ENCODE assay signal across 8 mouse cellular contexts in the genomic region with DNA sequence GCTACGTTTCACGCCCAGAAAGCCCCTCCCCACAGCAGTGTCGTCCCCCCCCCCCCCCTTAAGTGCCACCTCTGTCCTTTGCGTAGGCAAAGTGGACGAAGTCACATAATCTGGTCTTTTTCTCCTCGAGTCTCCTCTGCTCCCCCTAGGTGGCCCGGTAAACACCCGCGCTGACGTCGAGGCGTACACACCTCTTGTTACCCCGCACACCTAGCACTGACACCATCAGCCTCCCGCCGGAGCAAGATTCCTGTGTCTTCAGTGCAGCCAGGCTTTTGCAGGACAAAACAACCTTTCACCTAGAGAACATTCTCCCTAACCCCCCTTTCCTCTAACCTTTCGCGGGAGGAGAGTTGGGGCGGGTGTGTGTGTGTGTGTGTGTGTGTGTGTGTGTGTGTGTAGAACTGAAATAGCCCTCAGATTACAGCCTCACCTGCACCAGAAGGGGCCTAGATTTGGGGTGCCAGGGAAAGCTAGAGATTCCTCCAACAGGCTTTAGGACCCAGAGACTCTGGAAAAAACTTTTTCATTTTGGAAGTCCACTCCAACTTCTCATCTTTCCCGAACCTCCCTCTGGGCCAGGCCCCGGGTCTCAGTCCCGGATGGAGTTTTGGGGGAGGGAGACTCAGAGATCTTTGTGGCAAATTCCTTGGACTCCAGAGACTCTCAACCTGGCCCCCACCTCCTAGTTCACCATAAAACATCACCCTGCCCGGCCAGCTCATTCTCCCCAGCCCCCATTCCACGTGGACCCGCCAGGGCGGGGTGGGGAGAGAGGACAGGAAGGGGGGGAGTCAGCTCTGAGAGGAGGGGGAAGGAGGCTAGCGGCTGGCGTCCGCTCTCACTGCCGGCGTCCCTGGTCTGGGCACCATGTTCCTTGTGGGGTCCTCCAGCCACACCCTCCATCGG. TPM values are rescaled to one million over a fixed set of nuclear protein-coding genes. Genes with fewer than 3 reads are reported as not detected.
DNase-seq lines count a peak whose midpoint lies in the region; ATAC-seq and TF ChIP-seq lines count a peak whose summit lies in the region.

A gene (plus strand): TSS at position 784 of the 909 bp plus-strand sequence.

- 3% methylated on average over 31 of the region's 31 CpGs for WGBS in intestine, postnatal 0 days
- WGBS in stomach, embryonic 14.5 days = under 1% methylated on average over 24 of the region's 31 CpGs

- no peak for TF ChIP-seq CTCF in intestine, postnatal 0 days (IDR thresholded peaks at IDR 0.05; ENCODE audit: low read depth)

- H3K9ac ChIP-seq in intestine, postnatal 0 days (ENCODE audit: low read depth, low read length) = peak within 1 kb of the TSS; percentile 50
- H3K9ac ChIP-seq in stomach, embryonic 14.5 days (replicated peaks; ENCODE audit: low read depth, low read length) = peak within 1 kb of the TSS; percentile 72

- peak; percentile 15; the same call in 1 of the 2 replicates for ATAC-seq in granulocyte monocyte progenitor cell, adult 5-6 weeks (replicated peaks; ENCODE audit: poor library complexity, severe bottlenecking)
- peak; percentile 11 for ATAC-seq in intestine, postnatal 0 days
- peak; percentile 50 for ATAC-seq in stomach, embryonic 14.5 days (ENCODE audit: insufficient number of reproducible peaks, insufficient read depth, low FRiP score, low read depth)

- H3K27ac ChIP-seq in intestine, postnatal 0 days (ENCODE audit: low read depth, low read length) = peak within 1 kb of the TSS; percentile 69
- H3K27ac ChIP-seq in stomach, embryonic 14.5 days (ENCODE audit: low read length) = peak within 1 kb of the TSS; percentile 88

- no peaks in the 10 kb centered on the region for H3K9me3 ChIP-seq in intestine, postnatal 0 days (ENCODE audit: control insufficient read depth)
- no peaks in the 10 kb centered on the region for H3K9me3 ChIP-seq in stomach, embryonic 14.5 days (ENCODE audit: control insufficient read depth, low read depth, low read length)

- no peaks in the 10 kb centered on the region for H3K36me3 ChIP-seq in intestine, postnatal 0 days (ENCODE audit: control insufficient read depth, insufficient read depth)
- H3K36me3 ChIP-seq in stomach, embryonic 14.5 days (ENCODE audit: control insufficient read depth, insufficient read depth, low read length) = peaks cover 7% of the 10 kb centered on the region; the same call in 1 of the 2 replicates

- intact Hi-C loops in left cerebral cortex, postnatal 4 days (cut with DNase I) = no loop called here
- intact Hi-C loops in left cerebral cortex, postnatal 36 days (cut with DNase I) = no loop called here

- peak within 1 kb of the TSS; percentile 74 for H3K4me2 ChIP-seq in intestine, postnatal 0 days (replicated peaks; ENCODE audit: low read depth)
- H3K4me2 ChIP-seq in stomach, embryonic 14.5 days (replicated peaks; ENCODE audit: low read depth, low read length) = peak within 1 kb of the TSS; percentile 79

- no peaks in the 10 kb centered on the region for H3K27me3 ChIP-seq in intestine, postnatal 0 days (replicated peaks; ENCODE audit: control insufficient read depth, insufficient read depth, low read length)
- no peaks in the 10 kb centered on the region for H3K27me3 ChIP-seq in stomach, embryonic 14.5 days (ENCODE audit: control insufficient read depth, insufficient read depth, low read length)

- peaks cover 6% of the 10 kb centered on the region; the same call in 1 of the 2 replicates for H3K4me1 ChIP-seq in intestine, postnatal 0 days (replicated peaks; ENCODE audit: control insufficient read depth, insufficient read depth, low read length)
- H3K4me1 ChIP-seq in stomach, embryonic 14.5 days (ENCODE audit: control insufficient read depth, insufficient read depth, low read length) = peaks cover 38% of the 10 kb centered on the region

- DNase-seq in left cerebral cortex, postnatal 4 days = peak; percentile 42
- no peak for DNase-seq in left cerebral cortex, adult 11 months (ENCODE audit: low spot score)
- peak; percentile 65 for DNase-seq in embryo, embryonic 10 days (ENCODE audit: low spot score)
- DNase-seq in lung, postnatal 10 days = peak; percentile 86
- no peak for DNase-seq in left cerebral cortex, postnatal 36 days (ENCODE audit: low spot score in 2 of 2)

- H3K4me3 ChIP-seq in intestine, postnatal 0 days (ENCODE audit: low read depth, low read length) = peak within 1 kb of the TSS; percentile 54
- peak within 1 kb of the TSS; percentile 67 for H3K4me3 ChIP-seq in stomach, embryonic 14.5 days (ENCODE audit: low read depth, low read length)

RNA-seq across cellular contexts. Expression of the gene that starts here (rescaled TPM):
- total RNA-seq in left cerebral cortex, postnatal 4 days (2021) = 10 to 100 TPM; 13.7 to 15.0 TPM
- total RNA-seq in granulocyte monocyte progenitor cell, adult 5-6 weeks (2014; fragmentation: Nextera tagmentation) = not detected in 2 replicates
- not detected in 2 replicates for total RNA-seq in granulocyte monocyte progenitor cell, adult 5-6 weeks (2017)
- polyA plus RNA-seq in intestine, postnatal 0 days (2015; fragmentation: Nextera tagmentation; extraction: Ambion mirVana) = 31.7 and 37.0 TPM in 2 replicates
- 106 and 108 TPM in 2 replicates for polyA plus RNA-seq in stomach, embryonic 14.5 days (2014; fragmentation: Nextera tagmentation; extraction: Ambion mirVana)
- total RNA-seq in left cerebral cortex, postnatal 36 days (2021) = 1 to 10 TPM; 5.3 to 6.6 TPM

Comparison
In these comparisons a context has a peak if more than half of its experiments do, and no peak if none do; other contexts are left out.
1. RNA of the gene that starts here (total RNA-seq): 13.7 to 15.0 TPM in left cerebral cortex, postnatal 4 days and 5.3 to 6.6 TPM in left cerebral cortex, postnatal 36 days; not detected in granulocyte monocyte progenitor cell, adult 5-6 weeks; every median in the first group is over 4 times any median in the second.
2. DNase-seq: peak in left cerebral cortex, postnatal 4 days (single experiment), embryo, embryonic 10 days (single experiment) and lung, postnatal 10 days (single experiment); none in left cerebral cortex, adult 11 months (single experiment) and left cerebral cortex, postnatal 36 days (0 of 2).
3. Peak in ATAC-seq in granulocyte monocyte progenitor cell, adult 5-6 weeks; RNA of the gene not detected or under 1 TPM.
4. Peak in every context shown above with its lines, with median percentiles within 50 percentile points of each other: ATAC-seq.